Mouse (Mus musculus): Measurements from ENCODE around the gene Abraxas2.

The Abraxas2 gene

GRCm38 (mm10) chr7:132882343-132882742, 23.3 kb downstream of the Abraxas2 start:
- no peaks in the 10 kb centered on the region for H3K27me3 ChIP-seq (ENCODE audit: control insufficient read depth, insufficient read depth, low read length, poor library complexity, severe bottlenecking)

DNA sequence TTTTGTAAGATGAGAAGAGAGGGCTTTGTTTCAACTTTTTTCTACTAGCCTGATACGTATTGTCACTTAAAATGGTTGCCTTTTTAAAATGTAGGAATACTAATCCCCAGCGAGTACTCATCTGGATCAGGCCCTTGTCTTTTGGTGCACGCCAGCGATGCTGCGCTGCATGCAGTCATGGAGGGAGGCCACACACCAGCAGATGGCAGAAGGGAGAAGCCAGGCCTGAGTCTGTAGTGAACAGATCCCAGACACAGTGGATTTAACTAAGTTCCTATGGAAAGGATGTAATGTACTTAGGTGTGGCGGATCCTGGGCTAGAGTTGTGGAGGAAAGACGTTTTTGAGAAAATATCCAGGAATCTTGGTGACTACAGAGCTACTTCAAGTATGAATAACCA, 25.0 kb downstream of the Abraxas2 start:
- no peaks in the 10 kb centered on the region for H3K27me3 ChIP-seq (ENCODE audit: control insufficient read depth, insufficient read depth, low read length, poor library complexity, severe bottlenecking)
- DNase-seq (ENCODE audit: low read depth, low spot score): no peak
- H3K36me3 ChIP-seq (ENCODE audit: control insufficient read depth, insufficient read depth, low read length, poor library complexity, severe bottlenecking): peaks cover 17% of the 10 kb centered on the region

More at GRCm38 (mm10) chr7:132882343-132882742, 23.3 kb downstream of the Abraxas2 start:
- DNase-seq (ENCODE audit: low read depth, low spot score): peak; percentile 66
- peaks cover 22% of the 10 kb centered on the region for H3K36me3 ChIP-seq (ENCODE audit: control insufficient read depth, insufficient read depth, low read length, poor library complexity, severe bottlenecking)

GRCm38 (mm10) chr7:132887019-132887804, 28.2 kb downstream of the Abraxas2 start:
- H3K36me3 ChIP-seq (ENCODE audit: control insufficient read depth, insufficient read depth, low read length, poor library complexity, severe bottlenecking): peaks cover 6% of the 10 kb centered on the region; the same call in 1 of the 2 replicates
- no peaks in the 10 kb centered on the region for H3K27me3 ChIP-seq (ENCODE audit: control insufficient read depth, insufficient read depth, low read length, poor library complexity, severe bottlenecking)
- no peak for DNase-seq (ENCODE audit: low read depth, low spot score)

- DNase-seq (ENCODE audit: low read depth, low spot score): no peak
- Histone ChIP-seq H3K27me3 (ENCODE audit: control insufficient read depth, insufficient read depth, low read length, poor library complexity, severe bottlenecking) (no peaks in the 10 kb centered on the region), H3K36me3 (ENCODE audit: control insufficient read depth, insufficient read depth, low read length, poor library complexity, severe bottlenecking) (peaks cover 6% of the 10 kb centered on the region; the same call in 1 of the 2 replicates)
Measured at GRCm38 (mm10) chr7:132888052-132888451, 29.0 kb downstream of the Abraxas2 start.

- Histone ChIP-seq H3K27me3 (ENCODE audit: control insufficient read depth, insufficient read depth, low read length, poor library complexity, severe bottlenecking) (no peaks in the 10 kb centered on the region), H3K36me3 (ENCODE audit: control insufficient read depth, insufficient read depth, low read length, poor library complexity, severe bottlenecking) (0 out of 2 replicates have a peak, but pooled peaks cover under 1% of the 10 kb centered on the region)
- no peak for DNase-seq (ENCODE audit: low read depth, low spot score)
Measured at GRCm38 (mm10) chr7:132888518-132889249, 29.7 kb downstream of the Abraxas2 start.

GRCm38 (mm10) chr7:132889691-132890090, 30.7 kb downstream of the Abraxas2 start:
- no peak for DNase-seq (ENCODE audit: low read depth, low spot score)
- Histone ChIP-seq H3K36me3 (ENCODE audit: control insufficient read depth, insufficient read depth, low read length, poor library complexity, severe bottlenecking) (no peaks in the 10 kb centered on the region), H3K27me3 (ENCODE audit: control insufficient read depth, insufficient read depth, low read length, poor library complexity, severe bottlenecking) (no peaks in the 10 kb centered on the region)

- no peak for DNase-seq (ENCODE audit: low read depth, low spot score)
- H3K27me3 ChIP-seq (ENCODE audit: control insufficient read depth, insufficient read depth, low read length, poor library complexity, severe bottlenecking): no peaks in the 10 kb centered on the region
- H3K36me3 ChIP-seq (ENCODE audit: control insufficient read depth, insufficient read depth, low read length, poor library complexity, severe bottlenecking): no peaks in the 10 kb centered on the region
Measured at GRCm38 (mm10) chr7:132890201-132890600, 31.2 kb downstream of the Abraxas2 start.

DNA sequence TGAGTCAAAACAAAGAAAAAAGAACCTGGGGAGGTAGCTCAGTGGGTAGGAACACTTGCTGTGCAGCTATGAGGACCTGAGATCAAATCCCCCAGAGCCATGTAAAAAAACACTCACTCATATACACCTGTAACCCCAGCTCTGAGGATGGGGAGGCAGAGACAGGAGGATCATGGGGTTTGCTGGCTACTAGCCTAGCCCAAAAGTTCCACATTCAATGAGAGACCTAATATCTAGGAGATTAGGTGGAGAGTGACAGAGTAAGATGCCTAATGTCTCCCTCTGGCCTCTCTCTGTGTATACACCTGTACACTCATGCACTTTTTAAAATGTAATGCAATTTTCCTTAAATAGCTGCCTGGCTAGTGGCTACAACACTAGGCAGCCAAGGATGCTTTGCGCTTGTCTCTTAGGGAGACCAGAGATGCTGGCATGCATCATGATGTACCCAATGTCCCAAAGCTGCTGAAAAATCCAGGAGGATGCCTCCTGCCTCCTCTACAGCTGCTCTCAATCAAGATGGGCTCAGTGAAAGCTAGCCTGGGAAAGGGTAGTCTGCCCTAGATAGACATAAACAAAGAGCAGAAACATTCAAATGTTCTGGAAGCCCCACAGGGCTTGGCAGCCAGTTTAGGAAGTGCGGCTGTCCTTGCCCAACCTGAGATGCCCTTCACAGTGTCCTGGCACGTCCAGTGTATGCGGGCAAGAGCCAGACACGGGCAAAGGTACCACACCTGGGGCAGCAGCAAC, 32.7 kb downstream of the Abraxas2 start:
- no peaks in the 10 kb centered on the region for H3K36me3 ChIP-seq (ENCODE audit: control insufficient read depth, insufficient read depth, low read length, poor library complexity, severe bottlenecking)
- H3K27me3 ChIP-seq (ENCODE audit: control insufficient read depth, insufficient read depth, low read length, poor library complexity, severe bottlenecking): no peaks in the 10 kb centered on the region

DNA sequence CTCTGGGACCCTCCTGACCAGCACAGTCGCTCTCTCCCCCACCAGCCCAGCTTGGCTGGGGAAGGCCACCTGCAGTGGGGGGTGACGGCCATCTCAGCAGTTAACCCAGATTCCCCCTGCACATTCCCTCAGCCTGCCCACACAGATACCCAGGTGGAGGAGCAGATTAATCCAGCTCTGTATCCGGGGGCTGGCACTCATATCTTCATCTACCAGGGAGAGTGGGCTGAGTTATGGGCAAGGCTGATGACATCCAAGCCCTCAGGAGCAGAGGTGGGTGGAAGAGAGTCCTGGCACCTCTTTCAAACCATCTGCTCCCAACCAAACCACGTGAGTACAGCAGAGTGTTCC, 33.3 kb downstream of the Abraxas2 start:
- Histone ChIP-seq H3K27me3 (ENCODE audit: control insufficient read depth, insufficient read depth, low read length, poor library complexity, severe bottlenecking) (no peaks in the 10 kb centered on the region), H3K36me3 (ENCODE audit: control insufficient read depth, insufficient read depth, low read length, poor library complexity, severe bottlenecking) (no peaks in the 10 kb centered on the region)
- DNase-seq (ENCODE audit: low read depth, low spot score): no peak

More for the DNA sequence above, 32.7 kb downstream of the Abraxas2 start:
- DNase-seq (ENCODE audit: low read depth, low spot score): no peak

GRCm38 (mm10) chr7:132892806-132893205, 33.8 kb downstream of the Abraxas2 start:
- Histone ChIP-seq H3K27me3 (ENCODE audit: control insufficient read depth, insufficient read depth, low read length, poor library complexity, severe bottlenecking) (no peaks in the 10 kb centered on the region), H3K36me3 (ENCODE audit: control insufficient read depth, insufficient read depth, low read length, poor library complexity, severe bottlenecking) (no peaks in the 10 kb centered on the region)
- no peak for DNase-seq (ENCODE audit: low read depth, low spot score)

- H3K36me3 ChIP-seq (ENCODE audit: control insufficient read depth, insufficient read depth, low read length, poor library complexity, severe bottlenecking): no peaks in the 10 kb centered on the region
- no peaks in the 10 kb centered on the region for H3K27me3 ChIP-seq (ENCODE audit: control insufficient read depth, insufficient read depth, low read length, poor library complexity, severe bottlenecking)
- no peak for DNase-seq (ENCODE audit: low read depth, low spot score)
Measured at GRCm38 (mm10) chr7:132893336-132893735, 34.3 kb downstream of the Abraxas2 start.

GRCm38 (mm10) chr7:132894841-132895555, 36.0 kb downstream of the Abraxas2 start:
- DNase-seq (ENCODE audit: low read depth, low spot score): no peak
- no peaks in the 10 kb centered on the region for H3K27me3 ChIP-seq (ENCODE audit: control insufficient read depth, insufficient read depth, low read length, poor library complexity, severe bottlenecking)

GRCm38 (mm10) chr7:132896206-132896815, 37.3 kb downstream of the Abraxas2 start:
- Histone ChIP-seq H3K36me3 (ENCODE audit: control insufficient read depth, insufficient read depth, low read length, poor library complexity, severe bottlenecking) (no peaks in the 10 kb centered on the region), H3K27me3 (ENCODE audit: control insufficient read depth, insufficient read depth, low read length, poor library complexity, severe bottlenecking) (no peaks in the 10 kb centered on the region)
- DNase-seq (ENCODE audit: low read depth, low spot score): no peak

More at GRCm38 (mm10) chr7:132894841-132895555, 36.0 kb downstream of the Abraxas2 start:
- no peaks in the 10 kb centered on the region for H3K36me3 ChIP-seq (ENCODE audit: control insufficient read depth, insufficient read depth, low read length, poor library complexity, severe bottlenecking)

DNA sequence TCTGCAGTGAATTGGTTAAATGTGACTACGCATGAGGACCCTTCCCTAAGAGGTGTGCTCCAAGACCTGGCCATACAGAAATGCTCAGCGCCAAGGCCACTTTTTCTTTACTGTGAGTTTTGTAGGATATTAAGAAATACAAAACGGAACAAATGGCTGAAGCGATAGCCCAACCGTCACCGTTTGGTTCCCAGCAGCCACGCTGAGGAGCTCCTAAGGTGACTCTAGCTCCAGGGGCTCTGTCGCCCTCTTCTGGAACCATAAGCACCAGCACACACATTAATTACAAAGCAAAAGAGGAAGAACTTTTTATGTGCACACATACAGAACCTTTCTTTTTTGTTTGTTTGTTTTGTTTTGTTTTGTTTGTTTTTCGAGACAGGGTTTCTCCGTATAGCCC, 38.2 kb downstream of the Abraxas2 start:
- Histone ChIP-seq H3K27me3 (ENCODE audit: control insufficient read depth, insufficient read depth, low read length, poor library complexity, severe bottlenecking) (no peaks in the 10 kb centered on the region), H3K36me3 (ENCODE audit: control insufficient read depth, insufficient read depth, low read length, poor library complexity, severe bottlenecking) (no peaks in the 10 kb centered on the region)
- DNase-seq (ENCODE audit: low read depth, low spot score): peak; percentile 32

Data from splenic B cell, adult 2 months (primary cell).